Mouse (Mus musculus) heart, embryonic 12.5 days (tissue): ENCODE results near the gene Perp. TPM values are rescaled to one million over a fixed set of nuclear protein-coding genes. Genes with fewer than 3 reads are reported as not detected.

Source experiments
- ATAC-seq: fragments of 200-750 bp; cut with Nextera tagmentation; 2 replicates; pipeline ENCODE4 v1.8.0; 2017; ENCODE audit warnings: moderate TSS enrichment, moderate library complexity; ENCODE audit not compliant: insufficient number of reproducible peaks, low FRiP score
- H3K27ac ChIP-seq: fragments of 300-500 bp; sonication (generic); 2 replicates; pipeline ENCODE4 v1.5.1; 2016; ENCODE audit warnings: mild to moderate bottlenecking, moderate library complexity; ENCODE audit not compliant: poor library complexity, severe bottlenecking
- H3K27me3 ChIP-seq: fragments of 300-500 bp; sonication (generic); replicated peaks from 2 replicates; pipeline ENCODE4 v1.6.1; 2016; ENCODE audit warnings: mild to moderate bottlenecking, moderate library complexity
- H3K36me3 ChIP-seq: fragments of 300-500 bp; sonication (generic); 2 replicates; pipeline ENCODE4 v1.6.1; 2016; ENCODE audit warnings: mild to moderate bottlenecking, moderate library complexity
- H3K4me1 ChIP-seq: fragments of 300-500 bp; sonication (generic); replicated peaks from 2 replicates; pipeline ENCODE4 v1.6.1; 2016; ENCODE audit warnings: mild to moderate bottlenecking
- H3K4me2 ChIP-seq: fragments of 300-500 bp; sonication (generic); 2 replicates; pipeline ENCODE4 v1.6.1; 2016; ENCODE audit warnings: mild to moderate bottlenecking, moderate library complexity
- H3K4me3 ChIP-seq: fragments of 300-500 bp; sonication (generic); 2 replicates; pipeline ENCODE4 v1.5.1; 2016; ENCODE audit warnings: mild to moderate bottlenecking
- H3K9ac ChIP-seq: fragments of 300-500 bp; sonication (generic); 2 replicates; pipeline ENCODE4 v1.6.1; 2016; ENCODE audit warnings: mild to moderate bottlenecking, moderate library complexity
- H3K9me3 ChIP-seq: fragments of 300-500 bp; sonication (generic); replicated peaks from 2 replicates; pipeline ENCODE4 v1.6.1; 2016; ENCODE audit warnings: mild to moderate bottlenecking, moderate library complexity
- WGBS: fragments of 180-500 bp; shearing (Covaris S2); methylation state at CpG from one replicate; pipeline ENCODE4 v1.1.7; 2016; 5-methylcytosine and 5-hydroxymethylcytosine counted together
- polyA plus RNA-seq: library from polyadenylated mRNA; unstranded; fragments of >200 nt; fragmentation: Nextera tagmentation; extraction: Ambion mirVana; gene quantifications from 2 replicates; pipeline ENCODE4 v1.2.1, GENCODE M21; 2016

Perp gene
- polyA plus RNA-seq, 1 experiment from 2014 or later = 106 TPM

- Histone ChIP-seq H3K27ac (peak overlapping the region; percentile 33), H3K4me2 (no peak overlapping the region), H3K36me3 (no peaks in the 10 kb centered on the region), H3K27me3 (no peaks in the 10 kb centered on the region), H3K9ac (no peak overlapping the region), H3K9me3 (no peaks in the 10 kb centered on the region), H3K4me3 (no peak overlapping the region), H3K4me1 (peaks cover 15% of the 10 kb centered on the region)
- ATAC-seq = no peak
- WGBS = 26% methylated on average over 4 of the region's 4 CpGs
Observed at GRCm38 (mm10) chr10:18863332-18863731, 18.5 kb downstream of the Perp start.

- no peak for ATAC-seq
- no peak overlapping the region for H3K4me2 ChIP-seq
- no peak overlapping the region for H3K9ac ChIP-seq
- no peaks in the 10 kb centered on the region for H3K36me3 ChIP-seq
- no peak overlapping the region for H3K27ac ChIP-seq
- H3K4me3 ChIP-seq = no peak overlapping the region
- peaks cover 12% of the 10 kb centered on the region for H3K4me1 ChIP-seq
- H3K27me3 ChIP-seq = no peaks in the 10 kb centered on the region
- WGBS = 50% methylated on average over 5 of the region's 5 CpGs
- H3K9me3 ChIP-seq = no peaks in the 10 kb centered on the region
Observed at GRCm38 (mm10) chr10:18864753-18865152, 19.9 kb downstream of the Perp start.

- Histone ChIP-seq H3K4me1 (peaks cover 14% of the 10 kb centered on the region), H3K36me3 (no peaks in the 10 kb centered on the region)
- 70% methylated on average over 2 of the region's 2 CpGs for WGBS
Observed at GRCm38 (mm10) chr10:18870990-18871389, 26.2 kb downstream of the Perp start.

GRCm38 (mm10) chr10:18876211-18876610 lies 31.4 kb downstream of the Perp start:
- WGBS = 15% methylated on average over 1 of the region's 1 CpGs
- Histone ChIP-seq H3K36me3 (no peaks in the 10 kb centered on the region), H3K4me2 (no peak overlapping the region), H3K9me3 (no peaks in the 10 kb centered on the region), H3K27ac (peak overlapping the region; percentile 7), H3K4me1 (peaks cover 21% of the 10 kb centered on the region), H3K9ac (no peak overlapping the region), H3K4me3 (no peak overlapping the region), H3K27me3 (no peaks in the 10 kb centered on the region)
- 0 out of 2 replicates have a peak, but pooled peaks have one; percentile 11 for ATAC-seq

More at GRCm38 (mm10) chr10:18870990-18871389, 26.2 kb downstream of the Perp start:
- H3K9me3 ChIP-seq = no peaks in the 10 kb centered on the region
- no peak overlapping the region for H3K4me3 ChIP-seq
- H3K27ac ChIP-seq = no peak overlapping the region
- no peaks in the 10 kb centered on the region for H3K27me3 ChIP-seq
- H3K9ac ChIP-seq = no peak overlapping the region
- ATAC-seq = no peak
- no peak overlapping the region for H3K4me2 ChIP-seq

- peaks cover 21% of the 10 kb centered on the region for H3K4me1 ChIP-seq
- H3K9me3 ChIP-seq = no peaks in the 10 kb centered on the region
- no peak overlapping the region for H3K4me3 ChIP-seq
- no peak overlapping the region for H3K27ac ChIP-seq
- no peaks in the 10 kb centered on the region for H3K27me3 ChIP-seq
- H3K9ac ChIP-seq = no peak overlapping the region
- no peak for ATAC-seq
- H3K4me2 ChIP-seq = no peak overlapping the region
- H3K36me3 ChIP-seq = no peaks in the 10 kb centered on the region
- 91% methylated on average over 6 of the region's 6 CpGs for WGBS
Observed at GRCm38 (mm10) chr10:18878111-18878510, 33.3 kb downstream of the Perp start.

GRCm38 (mm10) chr10:18879160-18879559 lies 34.3 kb downstream of the Perp start:
- Histone ChIP-seq H3K9me3 (no peaks in the 10 kb centered on the region), H3K4me2 (no peak overlapping the region), H3K27me3 (no peaks in the 10 kb centered on the region), H3K27ac (no peak overlapping the region), H3K4me3 (no peak overlapping the region), H3K4me1 (peaks cover 21% of the 10 kb centered on the region), H3K9ac (no peak overlapping the region), H3K36me3 (no peaks in the 10 kb centered on the region)
- 79% methylated on average over 4 of the region's 4 CpGs for WGBS
- no peak for ATAC-seq

- Histone ChIP-seq H3K9me3 (no peaks in the 10 kb centered on the region), H3K36me3 (no peaks in the 10 kb centered on the region), H3K4me2 (no peak overlapping the region), H3K9ac (no peak overlapping the region), H3K4me1 (peaks cover 18% of the 10 kb centered on the region), H3K4me3 (no peak overlapping the region), H3K27ac (no peak overlapping the region), H3K27me3 (no peaks in the 10 kb centered on the region)
- 67% methylated on average over 1 of the region's 1 CpGs for WGBS
- ATAC-seq = no peak
Observed at GRCm38 (mm10) chr10:18879690-18880089, 34.9 kb downstream of the Perp start.

- no peak overlapping the region for H3K27ac ChIP-seq
- H3K4me2 ChIP-seq = no peak overlapping the region
- no peaks in the 10 kb centered on the region for H3K27me3 ChIP-seq
- no peak overlapping the region for H3K4me3 ChIP-seq
- H3K36me3 ChIP-seq = no peaks in the 10 kb centered on the region
- no peak overlapping the region for H3K9ac ChIP-seq
- ATAC-seq = no peak
- no peaks in the 10 kb centered on the region for H3K9me3 ChIP-seq
- peaks cover 9% of the 10 kb centered on the region for H3K4me1 ChIP-seq
- WGBS = 86% methylated on average over 1 of the region's 1 CpGs
Observed at GRCm38 (mm10) chr10:18882190-18882589, 37.4 kb downstream of the Perp start.

- Histone ChIP-seq H3K27ac (peak overlapping the region; percentile 82), H3K9ac (no peak overlapping the region), H3K4me2 (peak overlapping the region; percentile 54), H3K36me3 (no peaks in the 10 kb centered on the region), H3K27me3 (no peaks in the 10 kb centered on the region), H3K4me3 (no peak overlapping the region; the same call in 1 of the 2 replicates), H3K4me1 (peaks cover 21% of the 10 kb centered on the region), H3K9me3 (no peaks in the 10 kb centered on the region)
- 21% methylated on average over 4 of the region's 4 CpGs for WGBS
- ATAC-seq = peak; percentile 81
Observed at GRCm38 (mm10) chr10:18886918-18887625, 42.3 kb downstream of the Perp start.

- Histone ChIP-seq H3K9me3 (no peaks in the 10 kb centered on the region), H3K4me1 (peaks cover 21% of the 10 kb centered on the region), H3K4me3 (no peak overlapping the region), H3K9ac (no peak overlapping the region), H3K27me3 (no peaks in the 10 kb centered on the region), H3K4me2 (no peak overlapping the region), H3K27ac (no peak overlapping the region), H3K36me3 (no peaks in the 10 kb centered on the region)
- ATAC-seq = no peak
- 95% methylated on average over 1 of the region's 1 CpGs for WGBS
Observed at GRCm38 (mm10) chr10:18888751-18889150, 43.9 kb downstream of the Perp start.

GRCm38 (mm10) chr10:18889255-18889654 lies 44.4 kb downstream of the Perp start:
- no peak overlapping the region for H3K27ac ChIP-seq
- H3K36me3 ChIP-seq = no peaks in the 10 kb centered on the region
- H3K4me3 ChIP-seq = no peak overlapping the region
- ATAC-seq = no peak
- H3K4me2 ChIP-seq = no peak overlapping the region
- no peak overlapping the region for H3K9ac ChIP-seq
- WGBS = 85% methylated on average over 1 of the region's 1 CpGs
- peaks cover 21% of the 10 kb centered on the region for H3K4me1 ChIP-seq
- H3K9me3 ChIP-seq = 0 out of 2 replicates have a peak, but pooled peaks cover 2% of the 10 kb centered on the region
- no peaks in the 10 kb centered on the region for H3K27me3 ChIP-seq

GRCm38 (mm10) chr10:18891110-18891509 lies 46.3 kb downstream of the Perp start:
- Histone ChIP-seq H3K36me3 (no peaks in the 10 kb centered on the region), H3K9ac (no peak overlapping the region), H3K27me3 (no peaks in the 10 kb centered on the region), H3K4me3 (no peak overlapping the region), H3K4me1 (peaks cover 21% of the 10 kb centered on the region), H3K27ac (no peak overlapping the region), H3K9me3 (0 out of 2 replicates have a peak, but pooled peaks cover 2% of the 10 kb centered on the region), H3K4me2 (no peak overlapping the region)
- ATAC-seq = no peak
